Mouse (Mus musculus): ENCODE data around the gene 4430402I18Rik.

DNA sequence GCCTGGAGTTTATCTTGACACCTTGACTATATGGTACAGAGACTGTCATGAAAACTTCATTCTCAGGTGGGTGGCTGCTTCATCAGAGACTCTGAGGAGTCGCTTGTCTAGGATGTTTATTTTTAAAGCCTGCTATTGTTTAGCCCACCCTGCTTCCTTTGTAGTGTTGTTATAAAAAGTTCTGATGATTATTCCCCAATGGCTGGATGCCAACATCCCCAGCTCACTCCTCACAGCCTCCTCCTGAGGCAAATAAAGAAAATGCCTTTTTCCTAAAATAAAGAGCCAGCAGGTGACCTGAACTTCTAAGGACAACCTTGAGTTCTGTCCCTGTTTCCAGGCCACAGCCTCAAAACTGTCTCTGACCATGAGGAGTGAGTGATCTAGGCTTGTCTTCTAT lies 79.1 kb downstream of the 4430402I18Rik start:
- TF ChIP-seq CTCF (IDR thresholded peaks at IDR 0.05; ENCODE audit: borderline replicate concordance, control insufficient read depth, extremely low read depth, insufficient read depth, low read length, poor library complexity), result no peak
- no peak for TF ChIP-seq POLR2A (IDR thresholded peaks at IDR 0.05; ENCODE audit: control insufficient read depth, extremely low read depth, insufficient read depth, low read length, poor library complexity)

Measured in thymus, adult 2 months (tissue).